Mouse (Mus musculus) left cerebral cortex, adult 2 months (tissue): Measurements from ENCODE around the gene Cdc14a. TPM values are rescaled to one million over a fixed set of nuclear protein-coding genes. Genes with fewer than 3 reads are reported as not detected.

ENCODE experiments used
- DNase-seq, 2 experiments: peaks; one replicate each; pipeline ENCODE4 v3.0.0; 2021 to 2022; ENCODE audit warnings: low spot score in 2 of 2, mixed read lengths in 1 of 2; ENCODE audit errors: extremely low spot score in 1 of 2
- H3K27ac ChIP-seq: fragments of 200-600 bp; 2 replicates; pipeline ENCODE4 v1.8.1; 2022
- H3K4me3 ChIP-seq: fragments of 200-600 bp; 2 replicates; pipeline ENCODE4 v1.8.1; 2022
- CTCF ChIP-seq: fragments of 200-600 bp; IDR thresholded peaks from 2 replicates; pipeline ENCODE4 v1.8.1; 2022; ENCODE audit warnings: antibody characterized with exemption, mild to moderate bottlenecking, moderate library complexity
- intact Hi-C: fragments of 180-260 bp; cut with DNase I; formaldehyde crosslinking; loops from one replicate; pipeline ENCODE4 v1.15.1; 2025
- total RNA-seq, 2 experiments: library from RNA; stranded (reverse); gene quantifications; 2 replicates each; pipeline ENCODE4 v1.2.3; 2021

Gene Cdc14a
- total RNA-seq, 2 experiments from 2014 or later, result 2.6 to 4.5 TPM

GRCm38 (mm10) chr3:116436811-116437601 is 13.2 kb upstream of the Cdc14a start:
- H3K27ac ChIP-seq, result no peak overlapping the region
- intact Hi-C loops, result no loop called here
- no peak for TF ChIP-seq CTCF
- no peak for DNase-seq
- no peak overlapping the region for H3K4me3 ChIP-seq

- intact Hi-C loops, result no loop called here
- H3K4me3 ChIP-seq, result no peak overlapping the region
- DNase-seq, result no peak
- TF ChIP-seq CTCF, result no peak
- H3K27ac ChIP-seq, result no peak overlapping the region
These were observed 12.3 kb upstream of the Cdc14a start for GRCm38 (mm10) chr3:116436113-116436512.

GRCm38 (mm10) chr3:116434757-116435156 is 10.9 kb upstream of the Cdc14a start:
- no peak overlapping the region for H3K27ac ChIP-seq
- no peak for TF ChIP-seq CTCF
- intact Hi-C loops, result no loop called here

GRCm38 (mm10) chr3:116425901-116426300 is 2.1 kb upstream of the Cdc14a start:
- no peak overlapping the region for H3K4me3 ChIP-seq
- no peak for DNase-seq
- intact Hi-C loops, result loop anchor here (10.0 kb wide), 1 partner anchor 541 kb away; the partner anchor contains the start of gene Dph5
- TF ChIP-seq CTCF, result no peak
- H3K27ac ChIP-seq, result no peak overlapping the region

More at GRCm38 (mm10) chr3:116434757-116435156, 10.9 kb upstream of the Cdc14a start:
- no peak overlapping the region for H3K4me3 ChIP-seq
- no peak for DNase-seq

DNA sequence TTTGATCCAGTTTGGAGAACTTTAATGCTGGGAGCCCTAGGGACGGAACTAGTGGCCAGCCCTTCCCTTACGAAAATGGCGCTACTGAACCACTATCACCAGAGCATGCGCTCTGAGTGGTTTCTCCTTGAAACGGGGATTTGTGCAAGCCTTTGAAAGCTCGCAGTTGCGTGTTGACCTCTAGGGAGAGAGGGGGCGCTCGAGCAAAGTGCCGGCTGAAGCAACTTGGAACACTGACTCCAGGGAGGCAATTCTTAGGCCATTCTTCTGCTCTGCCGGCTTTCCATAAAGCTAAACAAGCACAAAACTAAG is 1.1 kb upstream of the Cdc14a start:
- TF ChIP-seq CTCF, result peak; percentile 65
- peak; percentile 58 to 65 for DNase-seq
- H3K27ac ChIP-seq, result no peak overlapping the region
- intact Hi-C loops, result loop anchor here (5.0 to 10.0 kb wide), 3 partner anchors 82 to 540 kb away; partner anchors contain the start of genes Dph5 and Rtca
- peak overlapping the region; percentile 76 for H3K4me3 ChIP-seq

GRCm38 (mm10) chr3:116424160-116424972 is 534 bp upstream of the Cdc14a start:
- no peak for TF ChIP-seq CTCF
- no peak for DNase-seq
- intact Hi-C loops, result loop anchor here (5.0 to 10.0 kb wide), 3 partner anchors 83 to 540 kb away; partner anchors contain the start of genes Dph5 and Rtca
- no peak overlapping the region for H3K27ac ChIP-seq
- H3K4me3 ChIP-seq, result peak overlapping the region; percentile 76

- DNase-seq, result peak; percentile 27 to 40
- peak; percentile 53 for TF ChIP-seq CTCF
- Histone ChIP-seq H3K27ac (peak overlapping the region; percentile 47; the same call in 1 of the 2 replicates), H3K4me3 (peak overlapping the region; percentile 76)
- intact Hi-C loops, result loop anchor here (5.0 to 10.0 kb wide), 3 partner anchors 84 to 538 kb away; partner anchors contain the start of genes Dph5 and Rtca
These were observed 958 bp downstream of the Cdc14a start for GRCm38 (mm10) chr3:116422795-116423352.

DNA sequence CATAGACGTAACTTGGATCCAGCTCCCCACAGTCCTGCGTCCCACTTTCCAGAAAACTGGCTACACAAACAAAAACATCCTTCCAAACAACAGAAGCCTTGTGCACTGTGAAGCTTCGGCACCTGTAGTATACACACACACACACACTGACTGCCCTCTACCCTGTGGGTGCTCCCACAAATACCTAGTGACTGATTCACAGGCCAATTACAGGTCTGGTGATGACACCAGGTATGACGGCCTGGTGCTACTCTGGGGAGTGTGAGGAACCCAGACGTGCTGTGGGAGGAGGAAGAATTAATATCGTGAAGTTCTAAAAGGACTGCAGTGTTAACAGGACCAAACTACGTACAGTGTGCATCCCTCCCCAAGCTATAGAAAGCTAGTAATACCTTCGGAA is 1.8 kb downstream of the Cdc14a start:
- H3K27ac ChIP-seq, result no peak overlapping the region
- no peak for TF ChIP-seq CTCF
- DNase-seq, result no peak
- intact Hi-C loops, result loop anchor here (5.0 to 10.0 kb wide), 3 partner anchors 85 to 537 kb away; partner anchors contain the start of genes Dph5 and Rtca
- no peak overlapping the region for H3K4me3 ChIP-seq

DNA sequence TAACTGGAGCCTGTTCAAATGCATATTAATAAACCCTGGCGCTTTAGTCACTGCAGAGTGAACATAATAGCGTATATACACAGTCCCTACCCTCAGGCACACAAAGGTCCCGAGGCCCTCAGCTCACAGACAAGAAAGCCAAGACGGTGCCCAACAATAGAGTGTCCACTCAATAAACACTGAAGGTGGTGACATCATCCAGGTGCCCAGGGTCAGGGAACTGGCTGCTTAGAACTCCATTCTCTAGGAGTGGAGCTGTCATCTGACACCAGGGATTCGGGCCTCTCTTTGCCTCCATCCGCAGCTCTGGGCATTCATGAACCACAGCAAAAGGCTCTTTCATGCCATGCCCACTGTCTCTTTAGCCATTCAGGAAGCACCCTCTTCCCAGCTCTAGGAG is 2.7 kb downstream of the Cdc14a start:
- TF ChIP-seq CTCF, result no peak
- intact Hi-C loops, result loop anchor here (5.0 to 10.0 kb wide), 3 partner anchors 84 to 536 kb away; partner anchors contain the start of genes Dph5 and Rtca
- no peak for DNase-seq
- no peak overlapping the region for H3K4me3 ChIP-seq
- no peak overlapping the region for H3K27ac ChIP-seq

DNA sequence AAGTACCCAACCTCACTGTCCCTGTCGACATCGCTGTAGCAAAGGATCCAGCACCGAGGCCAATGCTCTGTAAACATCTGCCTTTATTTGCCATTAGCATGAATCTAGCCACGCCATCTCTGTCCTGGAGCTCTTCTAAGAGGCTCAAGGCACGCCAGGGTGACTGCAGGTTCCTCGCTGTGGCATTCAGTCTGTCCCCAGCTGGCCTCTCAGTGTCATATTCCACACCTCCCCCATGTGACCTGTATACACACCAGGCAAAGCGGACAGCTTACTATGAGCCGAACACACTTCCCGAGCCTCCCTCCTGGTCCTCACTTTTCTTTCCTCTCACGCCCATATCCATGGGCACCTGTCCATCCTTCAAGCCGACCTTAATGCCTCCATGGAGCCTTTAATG is 4.0 kb downstream of the Cdc14a start:
- intact Hi-C loops, result loop anchor here (5.0 to 10.0 kb wide), 3 partner anchors 82 to 535 kb away; partner anchors contain the start of genes Dph5 and Rtca
- H3K4me3 ChIP-seq, result no peak overlapping the region
- H3K27ac ChIP-seq, result no peak overlapping the region
- TF ChIP-seq CTCF, result no peak
- no peak for DNase-seq

GRCm38 (mm10) chr3:116414451-116414860 is 9.4 kb downstream of the Cdc14a start:
- no peak for DNase-seq
- no peak for TF ChIP-seq CTCF
- Histone ChIP-seq H3K27ac (no peak overlapping the region), H3K4me3 (no peak overlapping the region)
- intact Hi-C loops, result no loop called here
